In the genomic region with DNA sequence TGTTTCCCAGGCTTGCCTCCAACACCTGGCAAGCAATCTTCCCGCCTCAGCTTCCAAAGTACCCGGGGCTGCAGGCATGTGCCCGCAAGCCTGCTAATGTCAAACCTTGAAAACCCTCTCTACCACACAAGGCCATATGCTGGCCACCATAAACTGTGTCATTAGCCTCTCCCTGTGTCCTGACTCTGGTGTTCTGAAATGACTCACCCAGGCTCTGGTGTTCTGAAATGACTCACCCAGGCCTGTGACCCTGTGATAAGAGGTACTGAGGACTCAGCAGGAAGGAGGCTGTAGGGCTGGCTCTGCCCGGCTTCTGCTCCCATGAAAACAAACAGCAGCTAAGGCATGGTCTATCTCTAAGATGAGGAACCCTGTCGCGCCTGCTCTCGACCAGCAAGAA, we compare ENCODE assay signal across 12 mouse cellular contexts. TPM values are rescaled to one million over a fixed set of nuclear protein-coding genes. Genes with fewer than 3 reads are reported as not detected.
DNase-seq lines count a peak whose midpoint lies in the region; ATAC-seq and TF ChIP-seq lines count a peak whose summit lies in the region.
"Had no signal": no experiment of that assay in that cellular context is flagged by ENCODE, and none has a peak within 500 bp of the region (broad histone marks: within the 10 kb centered on the region; RNA-seq: fewer than 3 reads in every experiment).

No protein-coding gene starts in this region.

- H3K9me3 ChIP-seq in heart, embryonic 14.5 days (ENCODE audit: control insufficient read depth, low read length) = no peaks in the 10 kb centered on the region
- no peaks in the 10 kb centered on the region for H3K9me3 ChIP-seq in intestine, embryonic 16.5 days (ENCODE audit: control insufficient read depth, low read length)
- peaks cover 3% of the 10 kb centered on the region; the same call in 1 of the 2 replicates for H3K9me3 ChIP-seq in hindbrain, embryonic 10.5 days

- in situ Hi-C loops in Patski (cut with MboI; ENCODE audit: low pct_unique_long_range_greater_than_20kb) = no loop called here

- H3K79me2 ChIP-seq in myocyte (ENCODE audit: control insufficient read depth, insufficient read depth) = peaks cover 6% of the 10 kb centered on the region

- H3ac ChIP-seq in myocyte (ENCODE audit: control insufficient read depth, insufficient read length) = no peak overlapping the region

- H3K4me1 ChIP-seq in heart, embryonic 14.5 days (ENCODE audit: control insufficient read depth in 2 of 2, insufficient read depth in 2 of 2, low read length in 2 of 2) = peaks cover 21 to 40% of the 10 kb centered on the region in 2 experiments
- H3K4me1 ChIP-seq in intestine, embryonic 16.5 days (ENCODE audit: control insufficient read depth, insufficient read depth, low read length) = no peaks in the 10 kb centered on the region
- H3K4me1 ChIP-seq in hindbrain, embryonic 10.5 days (replicated peaks) = no peaks in the 10 kb centered on the region

- ATAC-seq in heart, embryonic 14.5 days (ENCODE audit: insufficient number of reproducible peaks, insufficient read depth, low FRiP score, low read depth) = 0 out of 2 replicates have a peak, but pooled peaks have one; percentile 28
- peak; percentile 81 for ATAC-seq in Patski
- peak; percentile 87 for ATAC-seq in intestine, embryonic 16.5 days

- POLR2A ChIA-PET in Patski (lab: Charles Lee) = no interaction called here

- no peak for TF ChIP-seq CTCF in Patski (IDR thresholded peaks at IDR 0.05)

- no peaks in the 10 kb centered on the region for H3K27me3 ChIP-seq in heart, embryonic 14.5 days (ENCODE audit: control insufficient read depth, insufficient read depth, low read length)
- H3K27me3 ChIP-seq in Patski (no peaks in the 10 kb centered on the region), myocyte (ENCODE audit: control insufficient read depth, insufficient read depth, insufficient read length) (no peaks in the 10 kb centered on the region)
- no peaks in the 10 kb centered on the region for H3K27me3 ChIP-seq in intestine, embryonic 16.5 days (replicated peaks; ENCODE audit: control insufficient read depth, insufficient read depth, low read length)
- H3K27me3 ChIP-seq in hindbrain, embryonic 10.5 days (ENCODE audit: insufficient read depth, poor library complexity, severe bottlenecking) = no peaks in the 10 kb centered on the region

- WGBS in heart, embryonic 14.5 days = 70% methylated on average over 7 of the region's 7 CpGs
- 93% methylated on average over 7 of the region's 7 CpGs for WGBS in intestine, embryonic 16.5 days
- 91% methylated on average over 7 of the region's 7 CpGs for WGBS in hindbrain, embryonic 10.5 days

- no peak overlapping the region for H3K4me2 ChIP-seq in heart, embryonic 14.5 days (ENCODE audit: low read length)
- no peak overlapping the region for H3K4me2 ChIP-seq in intestine, embryonic 16.5 days (ENCODE audit: low read depth, low read length)
- peak overlapping the region; percentile 8 for H3K4me2 ChIP-seq in myocyte (ENCODE audit: low read depth)

- no peak for DNase-seq in heart, adult 8-10 months (ENCODE audit: low spot score)
- DNase-seq in Patski (ENCODE audit: low read depth, low spot score) = no peak
- DNase-seq in cerebellum, adult 11-12 months = no peak
- DNase-seq in hindbrain, embryonic 10.5 days (ENCODE audit: low spot score) = no peak
- DNase-seq in thymus, postnatal 36 days = no peak
- DNase-seq: cerebellum, adult 2 months; kidney, adult 8-10 months; midbrain, embryonic 14.5 days; thymus, adult 18-20 months had no signal

- TF ChIP-seq POLR2A in myocyte (IDR thresholded peaks at IDR 0.05; ENCODE audit: insufficient read length, low read depth) = no peak

- H3K9ac ChIP-seq in heart, embryonic 14.5 days (ENCODE audit: low read length) = no peak overlapping the region
- H3K9ac ChIP-seq in intestine, embryonic 16.5 days (ENCODE audit: low read depth, low read length) = no peak overlapping the region

- no peak overlapping the region for H3K27ac ChIP-seq in heart, embryonic 14.5 days (replicated peaks in 1 of 2; ENCODE audit: control insufficient read depth in 1 of 2, insufficient read depth in 1 of 2, low read depth in 2 of 2, low read length in 2 of 2)
- no peak overlapping the region for H3K27ac ChIP-seq in intestine, embryonic 16.5 days (ENCODE audit: low read length)
- no peak overlapping the region for H3K27ac ChIP-seq in hindbrain, embryonic 10.5 days

- H3K4me3 ChIP-seq in heart, embryonic 14.5 days (ENCODE audit: control insufficient read depth in 1 of 2, insufficient read depth in 1 of 2, low read depth in 1 of 2, low read length in 2 of 2) = no peak overlapping the region
- H3K4me3 ChIP-seq in intestine, embryonic 16.5 days (ENCODE audit: low read length) = no peak overlapping the region
- H3K4me3 ChIP-seq in myocyte = no peak overlapping the region
- H3K4me3 ChIP-seq in hindbrain, embryonic 10.5 days = no peak overlapping the region

- H3K36me3 ChIP-seq in heart, embryonic 14.5 days (ENCODE audit: control insufficient read depth, insufficient read depth, low read length) = peaks cover 6% of the 10 kb centered on the region; the same call in 1 of the 2 replicates
- no peaks in the 10 kb centered on the region for H3K36me3 ChIP-seq in intestine, embryonic 16.5 days (ENCODE audit: control insufficient read depth, insufficient read depth, low read length)
- H3K36me3 ChIP-seq in myocyte (ENCODE audit: control insufficient read depth, insufficient read depth) = peaks cover 3% of the 10 kb centered on the region
- peaks cover 31% of the 10 kb centered on the region for H3K36me3 ChIP-seq in hindbrain, embryonic 10.5 days

- CTCF ChIA-PET in Patski (lab: Charles Lee) = no interaction called here

TF ChIP-seq in myocyte, 11 proteins besides CTCF, POLR2A, EP300 and RAD21:
- no peak for TF ChIP-seq USF1 (IDR thresholded peaks at IDR 0.05; ENCODE audit: low read depth)
- TF ChIP-seq REST (IDR thresholded peaks at IDR 0.05; ENCODE audit: insufficient read depth, insufficient read length) = no peak
- TF ChIP-seq CEBPB (IDR thresholded peaks at IDR 0.05; ENCODE audit: insufficient read depth, poor library complexity, severe bottlenecking) = no peak
- no peak for TF ChIP-seq MYOD1 (IDR thresholded peaks at IDR 0.05; ENCODE audit: control insufficient read depth in 1 of 3, insufficient read length in 2 of 3, low read depth in 2 of 3)
- TF ChIP-seq TCF3 (IDR thresholded peaks at IDR 0.05; ENCODE audit: insufficient read length, low read depth) = no peak

RNA-seq across cellular contexts. Expression of gene Lgmn, which starts 13.3 kb away (rescaled TPM):
- 120 and 126 TPM in 2 replicates for polyA plus RNA-seq in heart, embryonic 14.5 days (2014; fragmentation: Nextera tagmentation; extraction: Ambion mirVana)
- total RNA-seq in heart, adult 8-10 months (2022) = 10 to 100 TPM; 53.7 to 64.8 (median 60.5) TPM
- 436 TPM for polyA plus RNA-seq in Patski (2021)
- polyA plus RNA-seq in intestine, embryonic 16.5 days (2015; fragmentation: Nextera tagmentation; extraction: Ambion mirVana) = 92.4 and 100 TPM in 2 replicates
- polyA plus RNA-seq in myocyte (2012; fragmentation: generic; extraction: Trizol) = 93.7 TPM
- polyA plus RNA-seq in hindbrain, embryonic 10.5 days (2016; fragmentation: Nextera tagmentation; extraction: Ambion mirVana) = 53.9 and 62.5 TPM in 2 replicates

RNA-seq across cellular contexts. Expression of gene Golga5, which starts 42.6 kb away (rescaled TPM):
- 27.2 and 28.6 TPM in 2 replicates for polyA plus RNA-seq in heart, embryonic 14.5 days (2014; fragmentation: Nextera tagmentation; extraction: Ambion mirVana)
- 10 to 100 TPM; 25.9 to 27.9 (median 27.3) TPM for total RNA-seq in heart, adult 8-10 months (2022)
- polyA plus RNA-seq in Patski (2021) (35.5 TPM), myocyte (2012; fragmentation: generic; extraction: Trizol) (13.2 TPM)
- polyA plus RNA-seq in intestine, embryonic 16.5 days (2015; fragmentation: Nextera tagmentation; extraction: Ambion mirVana) = 31.3 and 32.1 TPM in 2 replicates
- 26.1 and 26.5 TPM in 2 replicates for polyA plus RNA-seq in hindbrain, embryonic 10.5 days (2016; fragmentation: Nextera tagmentation; extraction: Ambion mirVana)

Comparison
In these comparisons a context has a peak if more than half of its experiments do, and no peak if none do; other contexts are left out.
1. ATAC-seq: peak in every context shown above with its lines; median percentile 87 in intestine, embryonic 16.5 days; 81 in Patski; 28 in heart, embryonic 14.5 days.